Mouse (Mus musculus) adrenal gland, postnatal 14 days (tissue): Measurements from ENCODE around the gene Dyrk1a. TPM values are rescaled to one million over a fixed set of nuclear protein-coding genes. Genes with fewer than 3 reads are reported as not detected.

ENCODE experiments used
- DNase-seq: peaks from one replicate; pipeline ENCODE4 v3.0.0; 2021; ENCODE audit warnings: mixed read lengths
- total RNA-seq: library from RNA; stranded (reverse); gene quantifications from 2 replicates; pipeline ENCODE4 v1.2.3, GENCODE M21; 2021

The Dyrk1a gene
- total RNA-seq, 1 experiment from 2014 or later: 61.3 TPM

DNA sequence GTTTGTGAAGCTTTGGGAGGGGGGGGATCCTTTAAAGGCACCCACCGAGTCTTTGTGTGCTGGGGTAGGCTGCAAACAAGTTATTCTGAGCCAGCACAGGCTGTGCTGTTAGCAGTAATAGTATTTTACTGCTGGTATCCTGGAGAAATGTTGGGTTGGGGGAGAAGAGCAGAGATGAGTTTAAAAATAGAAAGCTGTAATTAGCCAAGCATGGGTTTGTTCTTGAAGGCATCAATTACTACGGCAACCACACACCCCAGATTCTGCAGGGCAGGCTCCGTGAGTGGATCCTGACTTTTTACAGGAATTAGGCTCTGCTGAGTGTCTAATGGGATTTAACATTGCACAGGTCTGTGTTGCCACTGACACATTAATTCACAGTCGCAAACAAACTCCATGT is 149.1 kb downstream of the Dyrk1a start:
- no peak for DNase-seq

- DNase-seq: no peak
Measured at GRCm38 (mm10) chr16:94719488-94719887, 149.7 kb downstream of the Dyrk1a start.

DNA sequence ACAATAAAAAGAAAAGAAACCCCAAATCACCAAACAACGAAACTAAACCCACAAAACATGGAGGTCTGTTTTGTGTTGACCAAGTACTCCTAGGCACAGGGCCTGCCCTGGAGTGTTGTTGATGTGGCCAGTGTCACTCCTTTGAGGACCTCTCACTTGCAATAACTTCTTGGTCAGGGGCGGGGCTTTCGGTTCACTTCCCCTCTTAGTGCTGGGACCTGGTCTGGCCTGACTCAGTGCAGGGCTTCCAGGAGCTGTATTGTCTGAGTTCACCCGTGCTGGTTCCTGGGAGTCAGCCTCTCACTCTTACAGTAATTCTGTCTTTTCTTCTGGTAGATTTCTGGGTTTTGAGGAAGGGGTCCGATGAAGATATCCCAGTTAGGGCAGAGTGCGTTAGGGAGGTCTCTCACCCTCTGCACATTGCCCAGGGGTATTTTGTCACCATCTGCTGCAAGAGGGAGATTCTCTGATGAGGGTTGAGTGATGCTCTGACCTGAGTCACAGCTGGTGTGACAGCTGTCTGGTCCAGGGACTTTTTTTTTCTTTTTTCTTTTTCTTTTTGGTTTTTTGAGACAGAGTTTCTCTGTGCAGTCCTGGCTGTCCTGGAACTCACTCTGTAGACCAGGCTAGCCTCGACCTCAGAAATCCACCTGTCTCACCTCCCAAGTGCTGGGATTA is 150.8 kb downstream of the Dyrk1a start:
- DNase-seq: no peak

DNA sequence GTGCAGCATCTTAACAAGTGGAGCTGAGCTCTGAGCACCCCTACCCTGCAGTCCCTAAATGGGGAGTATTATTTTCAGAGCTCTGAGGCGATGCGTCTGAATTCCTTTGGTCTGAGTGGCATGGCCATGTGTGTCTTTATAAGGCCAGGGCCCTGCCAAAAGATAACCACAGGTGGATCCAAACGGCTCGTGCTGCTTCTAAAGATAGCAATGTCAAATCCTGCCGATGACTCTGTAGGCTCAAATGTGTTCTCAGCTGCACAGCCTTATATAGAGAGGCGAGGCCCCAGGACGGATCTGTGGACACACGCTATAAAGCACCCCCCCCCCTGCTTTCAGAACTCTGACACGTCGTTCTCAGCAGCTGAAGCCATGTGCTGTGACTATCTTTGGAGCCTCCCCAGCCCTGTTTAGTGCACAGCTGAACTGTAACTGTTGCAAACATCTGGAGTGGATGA is 151.8 kb downstream of the Dyrk1a start:
- no peak for DNase-seq

GRCm38 (mm10) chr16:94722936-94723335 is 153.1 kb downstream of the Dyrk1a start:
- no peak for DNase-seq

DNA sequence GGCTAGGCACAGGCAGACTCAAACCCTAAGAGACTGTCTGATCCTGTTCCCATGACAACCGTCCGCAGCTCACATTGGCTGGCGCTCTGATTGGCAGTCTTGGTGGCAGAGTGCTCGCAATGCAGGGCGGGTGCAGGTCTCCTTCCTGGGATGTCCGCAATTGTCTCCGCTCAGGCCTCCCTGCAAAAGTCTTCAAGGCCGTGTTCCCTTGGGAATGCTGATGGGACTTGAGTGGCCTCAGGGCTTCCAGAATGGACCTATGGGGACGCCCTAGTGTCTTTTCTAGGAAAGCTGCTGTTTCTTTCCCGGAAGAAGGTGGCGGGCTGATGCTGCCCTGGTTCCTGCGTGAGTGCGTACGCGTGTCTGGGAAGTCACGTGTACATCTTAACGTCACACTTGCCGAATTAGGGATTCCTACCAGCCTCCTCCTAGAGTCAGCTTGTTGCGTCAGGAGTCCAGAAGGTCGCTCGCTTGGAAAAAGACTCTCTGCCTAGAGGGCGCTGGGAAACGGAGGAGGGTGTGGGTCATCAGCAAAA is 154.3 kb downstream of the Dyrk1a start:
- peak; percentile 90 for DNase-seq

- peak; percentile 50 for DNase-seq
Measured at GRCm38 (mm10) chr16:94724747-94725211, 155.0 kb downstream of the Dyrk1a start.

DNA sequence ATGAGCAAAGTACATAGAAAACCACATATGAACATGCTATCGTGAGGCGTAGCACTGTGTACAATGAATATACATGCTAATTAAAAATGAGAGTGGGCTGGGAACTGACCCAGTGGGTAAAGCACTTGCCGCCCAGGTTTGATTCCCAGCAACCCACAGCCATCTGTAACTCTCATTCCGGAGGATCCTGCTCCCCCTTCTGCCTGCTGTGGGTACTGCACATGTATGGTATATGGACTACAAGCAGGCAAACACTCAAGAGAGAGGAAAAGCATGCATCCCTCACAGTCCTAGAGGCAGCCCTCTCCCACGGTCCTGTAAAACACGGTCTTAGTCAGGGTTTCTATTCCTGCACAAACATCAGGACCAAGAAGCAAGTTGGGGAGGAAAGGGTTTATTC is 159.4 kb downstream of the Dyrk1a start:
- DNase-seq: no peak

DNA sequence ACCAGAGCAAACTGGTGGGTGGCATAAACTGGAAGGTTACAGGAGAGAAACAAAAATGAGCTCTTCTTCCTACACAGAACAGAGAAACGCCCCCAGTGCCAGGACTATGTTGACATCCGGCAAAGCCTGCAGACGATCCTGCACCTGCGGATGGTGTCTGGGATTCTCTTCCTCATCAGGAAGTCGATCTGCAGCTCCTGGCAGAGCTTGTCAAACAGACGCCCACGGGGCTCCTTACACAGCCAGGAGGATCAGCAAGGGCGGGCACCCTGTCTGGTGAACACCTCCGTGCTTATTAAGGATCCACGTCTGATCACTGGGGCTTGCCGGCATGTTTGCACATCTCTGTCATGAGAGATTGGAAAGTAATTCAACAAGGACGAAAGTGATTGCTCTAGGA is 161.2 kb downstream of the Dyrk1a start:
- DNase-seq: no peak

- no peak for DNase-seq
Measured at GRCm38 (mm10) chr16:94735472-94735871, 165.7 kb downstream of the Dyrk1a start.

- DNase-seq: no peak
Measured at GRCm38 (mm10) chr16:94736462-94737358, 166.9 kb downstream of the Dyrk1a start.

GRCm38 (mm10) chr16:94737359-94737687 is 167.5 kb downstream of the Dyrk1a start:
- no peak for DNase-seq

GRCm38 (mm10) chr16:94743853-94744501 is 174.2 kb downstream of the Dyrk1a start:
- peak; percentile 71 for DNase-seq

DNA sequence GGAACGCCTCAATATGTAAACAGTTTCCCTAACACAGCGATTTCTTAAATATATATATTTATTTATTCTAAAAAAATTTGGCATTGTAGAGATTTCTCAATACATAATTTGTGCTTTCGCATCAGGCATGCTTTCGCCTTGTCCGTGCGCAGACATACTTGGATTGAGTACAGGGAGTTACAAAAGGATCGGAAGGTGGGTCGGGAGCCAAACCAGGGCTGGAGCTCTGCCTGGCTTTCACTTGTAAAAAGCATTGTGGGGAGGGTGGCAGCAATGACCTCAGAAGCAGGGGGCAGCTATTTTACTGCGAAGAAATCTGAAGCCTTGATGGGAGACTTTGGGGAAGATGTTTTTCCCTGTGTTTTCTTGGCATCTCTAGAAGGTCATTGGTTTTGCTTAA is 175.2 kb downstream of the Dyrk1a start:
- DNase-seq: peak; percentile 62

Other genes starting within 250 kb of the Dyrk1a start
- 4.4 and 5.0 TPM in 2 replicates for gene Ripply3, start 241.6 kb upstream of the Dyrk1a start, total RNA-seq
- gene Ttc3, start 199.4 kb upstream of the Dyrk1a start, total RNA-seq: 89.9 and 90.5 TPM in 2 replicates
- 56.7 and 60.1 TPM in 2 replicates for gene Pigp, start 198.2 kb upstream of the Dyrk1a start, total RNA-seq
- gene Vps26c, start 43.2 kb upstream of the Dyrk1a start, total RNA-seq: 49.1 and 50.4 TPM in 2 replicates